Mouse (Mus musculus): ENCODE measurements around the gene Cyba. TPM values are rescaled to one million over a fixed set of nuclear protein-coding genes. Genes with fewer than 3 reads are reported as not detected.

The Cyba gene
- polyA plus RNA-seq, 1 experiment from 2014 or later = 647 TPM

GRCm38 (mm10) chr8:122443262-122444006 lies 10.7 kb upstream of the Cyba start, which contains the start of gene Mvd:
Mvd (minus strand) TSS chr8:122443422.
- Histone ChIP-seq H3K4me2 (ENCODE audit: low read length) (peak within 1 kb of the TSS; percentile 96), H3K9ac (ENCODE audit: low read depth, low read length) (peak within 1 kb of the TSS; percentile 73), H3K27ac (peak within 1 kb of the TSS; percentile 92), H3K9me3 (replicated peaks; ENCODE audit: low read length) (no peaks in the 10 kb centered on the region), H3K27me3 (ENCODE audit: insufficient read depth, low read length) (no peaks in the 10 kb centered on the region), H3K4me1 (replicated peaks; ENCODE audit: insufficient read depth, low read length) (0 out of 2 replicates have a peak, but pooled peaks cover 7% of the 10 kb centered on the region), H3K4me3 (replicated peaks; ENCODE audit: low read depth, low read length) (peak within 1 kb of the TSS; percentile 63), H3K36me3 (ENCODE audit: insufficient read depth, low read length) (no peaks in the 10 kb centered on the region)
- peak; percentile 59 for TF ChIP-seq CTCF (IDR thresholded peaks at IDR 0.05; ENCODE audit: low read depth)
- ATAC-seq (replicated peaks; ENCODE audit: low FRiP score, low read depth) = peak; percentile 97
- peak; percentile 100 for DNase-seq (ENCODE audit: low spot score)
- WGBS = under 1% methylated on average over 47 of the region's 47 CpGs

DNA sequence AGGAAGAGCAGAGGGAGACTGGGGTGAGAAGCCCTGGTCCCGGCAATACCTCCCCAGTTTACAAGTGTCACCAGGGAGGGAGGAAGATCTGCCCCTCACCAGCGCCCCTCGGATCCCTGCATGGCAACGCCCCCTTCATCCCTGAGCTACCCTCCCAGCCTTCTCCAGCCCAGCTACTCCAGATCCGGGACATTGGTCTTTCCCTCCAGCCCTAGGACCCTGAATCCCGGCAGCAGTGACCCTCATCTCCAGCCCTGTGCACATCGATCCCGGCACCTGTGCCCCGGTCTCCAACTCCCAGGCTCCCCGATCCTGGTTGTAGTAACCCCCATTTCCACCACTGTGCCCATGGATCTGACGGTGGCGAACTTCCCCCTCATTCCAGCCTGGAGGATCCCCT lies 10.1 kb upstream of the Cyba start:
- H3K27ac ChIP-seq = peak overlapping the region; percentile 78
- DNase-seq (ENCODE audit: low spot score) (no peak), ATAC-seq (replicated peaks; ENCODE audit: low FRiP score, low read depth) (peak; percentile 7; the same call in 1 of the 2 replicates)
- H3K27me3 ChIP-seq (ENCODE audit: insufficient read depth, low read length) = no peaks in the 10 kb centered on the region
- no peak for TF ChIP-seq CTCF (IDR thresholded peaks at IDR 0.05; ENCODE audit: low read depth)
- no peaks in the 10 kb centered on the region for H3K36me3 ChIP-seq (ENCODE audit: insufficient read depth, low read length)
- 0 out of 2 replicates have a peak, but pooled peaks cover 11% of the 10 kb centered on the region for H3K4me1 ChIP-seq (replicated peaks; ENCODE audit: insufficient read depth, low read length)
- WGBS = under 1% methylated on average over 12 of the region's 12 CpGs
- H3K4me3 ChIP-seq (replicated peaks; ENCODE audit: low read depth, low read length) = peak overlapping the region; percentile 63
- H3K4me2 ChIP-seq (ENCODE audit: low read length) = peak overlapping the region; percentile 96
- peak overlapping the region; percentile 73 for H3K9ac ChIP-seq (ENCODE audit: low read depth, low read length)
- H3K9me3 ChIP-seq (replicated peaks; ENCODE audit: low read length) = no peaks in the 10 kb centered on the region

GRCm38 (mm10) chr8:122442356-122442755 lies 9.6 kb upstream of the Cyba start:
- Histone ChIP-seq H3K9ac (ENCODE audit: low read depth, low read length) (peak overlapping the region; percentile 73), H3K4me2 (ENCODE audit: low read length) (peak overlapping the region; percentile 96), H3K27me3 (ENCODE audit: insufficient read depth, low read length) (no peaks in the 10 kb centered on the region), H3K27ac (peak overlapping the region; percentile 78), H3K4me1 (replicated peaks; ENCODE audit: insufficient read depth, low read length) (0 out of 2 replicates have a peak, but pooled peaks cover 11% of the 10 kb centered on the region), H3K36me3 (ENCODE audit: insufficient read depth, low read length) (no peaks in the 10 kb centered on the region), H3K9me3 (replicated peaks; ENCODE audit: low read length) (no peaks in the 10 kb centered on the region), H3K4me3 (replicated peaks; ENCODE audit: low read depth, low read length) (peak overlapping the region; percentile 63)
- WGBS = 17% methylated on average over 7 of the region's 7 CpGs
- DNase-seq (ENCODE audit: low spot score) = no peak
- ATAC-seq (replicated peaks; ENCODE audit: low FRiP score, low read depth) = no peak
- TF ChIP-seq CTCF (IDR thresholded peaks at IDR 0.05; ENCODE audit: low read depth) = no peak

DNA sequence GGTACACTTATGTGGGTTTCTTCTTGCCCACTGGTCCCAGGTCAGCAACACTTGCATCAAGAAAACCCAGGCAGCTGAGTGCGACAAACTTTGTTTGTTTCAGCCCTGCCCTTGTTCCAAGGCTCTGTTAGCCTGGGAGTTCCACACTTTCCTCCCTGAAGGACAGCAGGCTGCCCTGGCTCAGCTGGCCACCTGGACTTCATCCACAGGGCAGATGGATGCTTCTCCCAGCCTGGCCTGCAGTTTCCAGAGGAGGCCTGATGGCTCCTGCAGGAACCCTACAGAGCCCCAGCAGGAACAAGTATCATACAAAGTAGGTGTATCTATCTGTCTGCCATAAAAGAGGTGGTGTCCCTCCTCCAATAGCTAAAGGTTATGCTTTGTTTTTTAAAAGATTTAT lies 8.6 kb upstream of the Cyba start:
- no peaks in the 10 kb centered on the region for H3K27me3 ChIP-seq (ENCODE audit: insufficient read depth, low read length)
- no peak for TF ChIP-seq CTCF (IDR thresholded peaks at IDR 0.05; ENCODE audit: low read depth)
- no peak overlapping the region for H3K4me3 ChIP-seq (replicated peaks; ENCODE audit: low read depth, low read length)
- H3K4me1 ChIP-seq (replicated peaks; ENCODE audit: insufficient read depth, low read length) = 0 out of 2 replicates have a peak, but pooled peaks cover 11% of the 10 kb centered on the region
- no peak overlapping the region for H3K4me2 ChIP-seq (ENCODE audit: low read length)
- WGBS = 90% methylated on average over 1 of the region's 1 CpGs
- no peak overlapping the region for H3K9ac ChIP-seq (ENCODE audit: low read depth, low read length)
- ATAC-seq (replicated peaks; ENCODE audit: low FRiP score, low read depth) (no peak), DNase-seq (ENCODE audit: low spot score) (no peak)
- H3K9me3 ChIP-seq (replicated peaks; ENCODE audit: low read length) = no peaks in the 10 kb centered on the region
- H3K36me3 ChIP-seq (ENCODE audit: insufficient read depth, low read length) = 0 out of 2 replicates have a peak, but pooled peaks cover 6% of the 10 kb centered on the region
- H3K27ac ChIP-seq = no peak overlapping the region

- 0 out of 2 replicates have a peak, but pooled peaks cover 9% of the 10 kb centered on the region for H3K36me3 ChIP-seq (ENCODE audit: insufficient read depth, low read length)
- H3K4me2 ChIP-seq (ENCODE audit: low read length) = no peak overlapping the region
- no peak for TF ChIP-seq CTCF (IDR thresholded peaks at IDR 0.05; ENCODE audit: low read depth)
- no peaks in the 10 kb centered on the region for H3K27me3 ChIP-seq (ENCODE audit: insufficient read depth, low read length)
- no peak for ATAC-seq (replicated peaks; ENCODE audit: low FRiP score, low read depth)
- H3K4me1 ChIP-seq (replicated peaks; ENCODE audit: insufficient read depth, low read length) = 0 out of 2 replicates have a peak, but pooled peaks cover 11% of the 10 kb centered on the region
- H3K4me3 ChIP-seq (replicated peaks; ENCODE audit: low read depth, low read length) = no peak overlapping the region
- H3K9me3 ChIP-seq (replicated peaks; ENCODE audit: low read length) = no peaks in the 10 kb centered on the region
- H3K9ac ChIP-seq (ENCODE audit: low read depth, low read length) = no peak overlapping the region
- WGBS = 93% methylated on average over 16 of the region's 16 CpGs
- no peak for DNase-seq (ENCODE audit: low spot score)
- H3K27ac ChIP-seq = no peak overlapping the region
Measured at GRCm38 (mm10) chr8:122439336-122439735, 6.6 kb upstream of the Cyba start.

DNA sequence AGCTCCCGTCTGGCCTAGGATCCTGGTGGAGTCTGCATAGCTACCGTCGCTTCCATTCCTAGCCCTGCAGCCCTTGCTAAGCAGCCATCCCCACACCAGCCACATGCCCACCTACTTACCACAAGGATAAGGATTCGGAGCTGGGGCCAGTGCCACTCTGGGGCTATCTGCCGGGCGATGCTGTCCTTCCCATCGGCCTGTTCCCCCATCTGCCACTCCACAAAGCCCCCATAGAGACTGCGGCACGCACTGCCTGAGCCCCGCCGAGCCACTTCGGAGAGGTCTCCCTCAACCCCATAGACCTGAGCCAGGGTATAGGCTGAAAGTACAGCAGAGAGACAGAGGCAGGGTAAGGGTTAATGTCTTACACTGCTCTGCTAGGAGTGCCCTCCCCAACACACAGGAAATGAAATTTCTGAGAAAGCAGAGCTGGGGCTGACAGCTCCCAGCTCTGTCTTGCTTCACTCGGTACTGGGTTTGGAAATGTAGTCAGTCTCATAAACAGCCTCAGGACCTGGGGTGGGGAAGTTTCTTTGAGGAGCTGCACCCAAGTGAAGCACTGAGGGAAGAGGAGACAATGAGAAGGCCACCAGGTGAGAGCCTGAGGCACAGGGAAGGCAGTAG lies 5.1 kb upstream of the Cyba start:
- Histone ChIP-seq H3K27me3 (ENCODE audit: insufficient read depth, low read length) (no peaks in the 10 kb centered on the region), H3K4me1 (replicated peaks; ENCODE audit: insufficient read depth, low read length) (peaks cover 12% of the 10 kb centered on the region; the same call in 1 of the 2 replicates), H3K4me2 (ENCODE audit: low read length) (peak overlapping the region; percentile 30; the same call in 1 of the 2 replicates), H3K4me3 (replicated peaks; ENCODE audit: low read depth, low read length) (no peak overlapping the region), H3K27ac (peak overlapping the region; percentile 64; the same call in 1 of the 2 replicates), H3K9ac (ENCODE audit: low read depth, low read length) (0 out of 2 replicates have a peak overlapping the region, but pooled peaks have one; percentile 27), H3K9me3 (replicated peaks; ENCODE audit: low read length) (no peaks in the 10 kb centered on the region), H3K36me3 (ENCODE audit: insufficient read depth, low read length) (0 out of 2 replicates have a peak, but pooled peaks cover 9% of the 10 kb centered on the region)
- no peak for ATAC-seq (replicated peaks; ENCODE audit: low FRiP score, low read depth)
- no peak for TF ChIP-seq CTCF (IDR thresholded peaks at IDR 0.05; ENCODE audit: low read depth)
- peak; percentile 71 for DNase-seq (ENCODE audit: low spot score)
- 84% methylated on average over 13 of the region's 13 CpGs for WGBS

Measured in kidney, postnatal 0 days (tissue).